Mouse (Mus musculus) urinary bladder, adult 2 months (tissue): ENCODE measurements around the gene Miga1. TPM values are rescaled to one million over a fixed set of nuclear protein-coding genes. Genes with fewer than 3 reads are reported as not detected.

Experiments used
- DNase-seq: peaks from one replicate; pipeline ENCODE4 v3.0.0; 2022; ENCODE audit warnings: low spot score
- polyA plus RNA-seq: library from polyadenylated mRNA; depleted of rRNA; stranded (reverse); fragments of >200 nt; gene quantifications from 2 replicates; pipeline ENCODE4 v1.2.3, GENCODE M21; 2012

Miga1 gene
- polyA plus RNA-seq, 1 experiment = 6.4 TPM

- DNase-seq = no peak
Measured at GRCm38 (mm10) chr3:152287810-152288209, 52.4 kb downstream of the Miga1 start.

DNA sequence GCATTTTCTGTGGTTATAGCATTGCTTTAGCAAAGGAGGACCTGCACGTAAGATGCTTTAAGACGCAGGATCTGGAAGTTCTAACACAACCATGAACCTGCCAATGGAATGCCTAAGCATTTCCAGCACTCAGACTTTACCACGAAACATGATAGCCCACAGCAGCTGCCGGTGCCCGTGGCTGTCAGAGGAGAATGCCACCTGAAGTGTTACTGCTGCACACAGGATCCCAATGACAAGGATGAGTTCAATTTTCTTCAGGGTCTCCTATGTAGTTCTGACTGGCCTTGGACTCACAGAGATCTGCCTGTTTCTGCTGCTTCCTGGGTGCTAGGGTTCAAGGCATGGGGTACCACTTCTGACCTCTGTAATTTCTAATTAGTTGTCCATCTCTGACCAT, 55.4 kb downstream of the Miga1 start:
- no peak for DNase-seq

DNA sequence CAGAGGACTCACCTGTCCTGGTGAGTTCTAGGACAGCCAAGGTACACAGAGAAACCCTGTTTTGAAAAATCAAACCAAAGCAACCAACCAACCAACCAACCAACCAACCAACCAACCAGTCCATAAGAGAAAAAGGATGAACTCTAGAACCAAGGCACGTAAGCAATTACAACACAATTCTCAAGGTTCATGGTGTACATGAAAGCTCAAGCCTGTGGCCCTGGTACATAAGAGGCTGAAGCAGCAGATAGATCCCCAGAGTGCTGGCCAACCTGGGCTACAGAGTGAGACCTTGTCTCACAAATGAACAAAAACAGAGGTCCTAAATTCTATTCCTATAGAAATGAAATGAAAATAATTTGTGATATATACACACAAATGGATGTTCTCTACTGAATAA, 55.9 kb downstream of the Miga1 start:
- no peak for DNase-seq

DNA sequence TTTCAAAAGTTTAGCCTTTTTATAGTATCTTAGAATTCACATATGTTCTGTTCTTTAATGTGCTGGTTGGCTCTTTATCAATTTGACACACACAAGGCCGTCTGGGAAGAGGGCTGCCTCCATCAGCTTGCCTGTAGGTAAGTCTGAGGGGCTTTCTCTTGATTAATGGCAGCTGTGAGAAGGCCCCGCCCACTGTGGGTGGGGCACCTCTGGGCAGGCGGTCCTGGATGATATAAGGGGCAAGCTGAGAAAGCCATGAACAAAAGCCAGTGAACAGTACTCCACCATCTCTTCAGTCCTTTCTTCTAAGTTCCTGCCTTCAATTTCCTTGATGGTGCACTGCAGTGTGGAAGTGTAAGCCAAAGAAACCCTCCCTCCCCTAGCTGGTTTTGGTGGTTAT, 58.1 kb downstream of the Miga1 start:
- DNase-seq = no peak

- no peak for DNase-seq
Measured at GRCm38 (mm10) chr3:152278431-152278830, 61.8 kb downstream of the Miga1 start.

DNA sequence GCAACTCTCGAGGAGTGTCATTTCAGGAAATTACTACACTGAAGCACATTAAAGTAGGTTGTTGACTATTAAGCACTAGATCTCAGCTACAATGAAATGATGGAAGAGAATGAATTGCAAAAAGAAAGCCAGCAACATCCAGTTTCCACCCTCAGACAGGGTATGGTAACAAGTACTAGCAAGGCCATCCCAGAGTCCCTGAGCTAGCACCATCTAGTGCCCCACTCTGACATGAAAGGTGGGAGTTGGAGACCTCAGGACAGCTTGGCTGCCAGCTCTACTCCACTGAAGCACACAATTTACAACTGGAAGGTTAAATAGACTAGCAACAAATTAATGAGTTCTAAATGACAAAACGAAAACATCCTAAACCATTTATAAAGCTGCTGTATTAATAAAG, 62.3 kb downstream of the Miga1 start:
- DNase-seq = no peak

- no peak for DNase-seq
Measured at GRCm38 (mm10) chr3:152276935-152277334, 63.3 kb downstream of the Miga1 start.

DNA sequence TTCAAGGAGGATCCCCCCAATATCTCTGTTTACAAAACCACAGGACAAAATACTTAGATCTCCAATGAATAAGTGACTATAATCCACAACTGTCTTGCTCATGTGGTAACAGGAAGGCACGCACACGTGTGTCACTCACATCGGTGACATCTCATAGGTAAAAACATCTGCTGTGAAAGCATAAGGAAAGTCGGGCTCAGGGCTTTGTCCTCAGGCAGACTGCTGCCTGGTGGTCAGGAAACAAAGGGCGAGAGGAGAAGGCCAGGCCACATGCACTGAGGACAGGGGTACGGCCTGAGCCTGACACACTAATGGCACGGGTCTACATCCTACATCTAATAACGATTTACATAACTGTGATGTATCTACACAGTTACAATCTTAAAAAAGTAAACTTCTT, 65.2 kb downstream of the Miga1 start:
- DNase-seq = no peak

DNA sequence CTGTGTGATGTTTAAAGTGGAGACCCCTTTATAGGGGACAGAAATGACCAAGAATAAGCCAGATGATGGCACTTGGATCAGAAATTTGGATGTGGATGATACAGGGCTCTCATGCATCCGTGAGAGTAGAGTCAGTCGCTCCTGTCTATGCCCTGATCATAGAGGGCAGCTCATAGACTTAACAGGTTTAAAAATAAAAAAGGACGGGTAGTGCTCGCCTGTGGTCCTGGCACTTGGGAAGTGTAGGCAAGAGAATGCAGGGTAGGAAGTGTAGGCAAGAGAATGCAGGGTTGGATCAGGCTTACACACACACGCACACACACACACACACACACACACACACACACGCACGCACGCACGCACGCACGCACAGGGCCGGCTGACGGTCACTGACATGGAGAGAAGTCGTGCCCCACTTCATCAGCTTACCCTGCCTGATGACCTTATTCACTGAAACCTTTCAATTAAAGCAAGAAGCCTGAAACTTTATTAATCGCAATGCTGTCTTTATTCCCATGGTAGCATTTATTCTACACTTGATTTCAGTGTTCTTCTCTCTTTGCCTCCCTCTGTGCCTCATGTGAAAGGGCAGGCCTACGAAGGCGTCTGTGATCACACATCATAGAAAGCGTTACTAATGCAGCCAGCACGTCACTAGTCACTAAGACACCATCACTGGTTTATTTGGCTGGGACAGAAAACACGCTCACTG, 67.1 kb downstream of the Miga1 start:
- DNase-seq = no peak

DNA sequence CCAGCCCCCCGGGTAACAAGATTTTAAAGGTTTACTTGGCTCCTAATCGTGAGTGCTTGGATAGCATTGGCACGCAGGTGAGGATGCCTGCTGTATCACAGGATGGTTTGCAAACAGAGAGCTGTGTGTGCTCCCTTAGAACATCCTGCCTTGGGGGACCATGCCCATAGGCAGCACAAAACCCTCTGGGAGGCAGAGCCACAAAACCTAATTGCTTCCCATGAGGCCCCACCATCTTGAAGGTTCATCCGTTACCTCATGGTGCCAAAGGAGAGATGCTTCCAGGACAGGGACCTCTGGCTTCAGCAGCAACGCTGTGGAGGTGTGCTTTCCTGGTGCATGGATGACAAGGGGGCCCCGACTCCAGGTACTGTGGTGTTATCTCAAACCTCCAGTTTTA, 68.3 kb downstream of the Miga1 start:
- no peak for DNase-seq

GRCm38 (mm10) chr3:152271071-152271710, 69.0 kb downstream of the Miga1 start:
- no peak for DNase-seq

DNA sequence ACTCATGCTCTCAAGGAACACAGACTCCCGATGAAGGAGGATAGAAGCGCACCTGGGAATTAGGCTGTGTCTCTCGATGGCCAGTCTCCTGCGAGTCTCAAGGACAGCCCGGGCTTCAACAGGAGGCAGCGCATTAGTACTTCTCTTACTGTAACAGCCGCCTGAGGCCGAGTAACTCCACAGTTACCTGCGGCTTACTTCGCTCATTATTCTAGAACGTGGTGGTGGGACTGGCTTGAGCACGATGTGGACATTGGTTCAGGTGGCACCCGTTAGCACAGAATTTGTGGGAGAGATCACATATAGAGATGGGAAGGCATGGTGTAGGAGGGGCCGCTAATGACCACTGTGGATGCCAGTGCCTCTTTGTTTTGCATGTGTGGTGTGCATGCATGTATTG, 72.1 kb downstream of the Miga1 start:
- no peak for DNase-seq

DNA sequence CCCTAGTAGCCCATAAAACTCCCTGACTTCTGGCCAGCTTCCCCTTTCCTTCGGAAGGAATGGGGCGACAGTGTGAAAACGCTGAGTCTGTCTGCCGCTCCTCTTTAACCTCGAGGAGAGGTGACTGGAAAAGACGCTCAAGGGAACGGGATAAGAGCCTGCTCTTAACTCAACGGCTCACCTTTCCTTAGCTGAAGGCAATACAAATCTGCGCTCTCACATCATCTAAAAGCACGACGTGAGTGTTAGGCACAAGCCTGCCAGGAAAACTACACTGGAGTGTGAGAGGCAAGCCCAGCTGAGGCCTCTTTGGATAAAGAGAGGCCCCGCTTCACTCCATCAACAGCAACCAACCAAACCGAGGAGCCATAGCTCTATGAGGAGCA, 74.2 kb downstream of the Miga1 start, which contains the start of gene Nexn:
Gene Nexn (minus strand): TSS at position 315 of the 386 bp plus-strand sequence.
- DNase-seq = no peak

DNA sequence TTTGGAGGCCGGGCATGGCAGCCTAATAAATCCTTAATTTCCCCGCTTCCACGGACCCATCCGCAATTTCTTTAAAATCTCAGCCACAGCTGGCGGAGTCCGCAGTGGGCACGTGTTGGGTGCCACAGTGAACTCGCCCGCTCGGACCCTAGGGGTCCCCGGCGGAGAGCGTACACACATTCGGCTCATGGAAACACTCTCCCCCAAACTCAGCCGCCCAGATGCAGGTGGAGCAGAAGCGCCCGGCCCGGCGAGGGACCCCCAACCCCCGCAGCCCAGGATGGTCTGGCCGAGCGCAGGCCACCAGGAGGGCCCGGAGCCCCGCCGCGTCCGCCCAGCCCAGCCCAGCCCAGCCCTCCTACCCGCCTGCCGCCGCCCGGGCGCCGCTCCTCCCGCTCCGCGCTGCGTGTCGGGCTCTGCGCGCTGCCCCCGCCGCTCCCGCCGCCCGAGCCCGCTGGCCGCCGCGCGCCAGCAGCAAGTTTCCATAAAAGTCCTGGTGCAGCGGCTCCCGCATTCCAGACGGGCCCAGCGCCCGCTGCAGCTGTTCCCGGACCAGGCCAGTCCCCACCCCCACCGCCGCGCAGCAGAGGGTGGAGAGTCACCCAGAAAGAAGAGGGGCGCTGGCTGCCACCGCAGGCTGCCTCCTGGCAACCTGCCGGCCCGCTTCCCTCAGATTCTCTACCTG, 74.7 kb downstream of the Miga1 start:
- peak; percentile 71 for DNase-seq

DNA sequence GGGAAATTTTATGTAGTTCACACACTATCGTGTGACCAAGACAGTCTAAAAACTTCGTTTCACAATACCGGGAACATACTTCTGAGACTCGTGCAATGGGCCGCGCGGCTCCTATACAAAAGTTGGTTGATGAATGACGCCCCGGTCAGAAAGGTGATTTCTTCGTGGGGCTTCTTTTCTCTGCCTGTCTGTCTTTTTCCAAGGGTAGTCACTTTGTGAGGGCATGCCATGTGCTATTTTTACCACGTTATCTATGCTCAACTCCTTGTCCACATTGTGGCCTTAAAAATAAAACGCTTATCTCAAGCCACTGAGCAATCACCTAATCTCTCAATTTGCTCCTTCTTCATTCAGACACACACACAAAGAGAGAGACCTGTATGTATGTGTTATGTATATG, 75.4 kb downstream of the Miga1 start:
- DNase-seq = no peak

GRCm38 (mm10) chr3:152264374-152264773, 75.8 kb downstream of the Miga1 start:
- no peak for DNase-seq

- DNase-seq = no peak
Measured at GRCm38 (mm10) chr3:152261948-152262347, 78.3 kb downstream of the Miga1 start.

DNA sequence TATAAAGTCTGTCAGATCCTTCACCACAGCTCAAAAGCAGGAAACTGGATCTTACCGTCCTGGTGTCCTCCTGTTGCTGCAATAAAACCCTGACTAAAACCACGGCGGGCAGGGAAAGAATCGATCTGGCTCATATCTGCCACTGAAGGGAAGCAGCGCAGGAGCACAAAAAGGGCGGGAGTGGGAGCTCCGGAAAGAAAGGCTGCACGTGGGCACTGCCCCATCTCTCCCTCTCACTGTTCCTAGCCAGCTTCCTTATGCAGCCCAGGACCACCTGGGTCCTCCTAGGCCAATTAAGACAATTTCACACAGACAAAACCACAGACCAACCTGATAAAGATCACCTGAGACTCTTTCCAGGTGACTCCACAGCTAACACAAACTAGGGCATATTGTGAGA, 78.8 kb downstream of the Miga1 start:
- DNase-seq = no peak

GRCm38 (mm10) chr3:152260362-152260761, 79.8 kb downstream of the Miga1 start:
- DNase-seq = no peak

GRCm38 (mm10) chr3:152259409-152259808, 80.8 kb downstream of the Miga1 start:
- DNase-seq = peak; percentile 58

- DNase-seq = no peak
Measured at GRCm38 (mm10) chr3:152257528-152257927, 82.7 kb downstream of the Miga1 start.

DNA sequence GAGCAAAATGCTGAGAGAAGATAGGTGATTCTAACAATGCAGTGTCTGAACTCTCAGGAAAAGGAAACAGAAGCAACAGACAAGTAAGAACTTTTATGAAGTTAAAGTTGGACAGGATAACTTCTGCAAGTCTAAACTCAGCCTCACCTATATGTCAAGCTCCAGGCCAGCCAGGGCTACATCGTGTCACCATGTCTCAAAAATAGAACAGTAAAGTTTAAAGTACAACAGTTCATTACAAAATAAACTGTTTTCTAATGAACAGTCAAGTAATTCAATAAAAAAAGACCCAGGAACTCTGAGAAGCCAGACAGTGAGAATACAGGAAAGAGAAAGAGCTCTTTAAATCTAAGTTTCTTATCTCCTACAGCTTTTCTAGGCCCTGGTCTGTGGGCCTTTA, 89.7 kb downstream of the Miga1 start:
- no peak for DNase-seq

DNA sequence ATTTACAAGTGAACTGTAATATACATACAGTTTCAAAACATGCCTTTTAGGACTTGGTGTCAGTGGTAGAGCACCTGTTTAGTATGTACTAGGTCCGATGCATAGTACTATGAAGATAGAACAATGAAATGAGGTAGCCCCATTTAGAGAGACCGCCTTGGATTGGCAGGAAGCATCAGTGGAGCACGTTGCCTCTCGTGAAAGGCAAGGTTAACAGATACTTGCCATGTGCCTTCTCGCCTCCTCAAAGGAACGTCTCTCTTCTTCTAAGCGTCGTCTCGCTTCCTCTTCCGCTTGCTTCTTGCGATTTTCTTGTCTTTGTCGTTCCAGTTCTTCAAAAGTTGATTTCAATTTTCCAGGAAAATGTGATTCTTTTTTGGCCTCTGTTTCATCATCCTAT, 92.5 kb downstream of the Miga1 start:
- DNase-seq = no peak
